Mouse (Mus musculus) bone marrow macrophage, adult 2 months (primary cell): Measurements from ENCODE around the gene Ssx2ip. TPM values are rescaled to one million over a fixed set of nuclear protein-coding genes. Genes with fewer than 3 reads are reported as not detected.

Experiments used
- H3K27ac ChIP-seq: 2 replicates; pipeline ENCODE4 v1.5.1; 2012; ENCODE audit warnings: low read depth, low read length; ENCODE audit not compliant: insufficient read depth
- H3K4me1 ChIP-seq: 2 replicates; pipeline ENCODE4 v1.6.1; 2012; ENCODE audit warnings: low read length; ENCODE audit not compliant: control insufficient read depth, insufficient read depth
- H3K4me3 ChIP-seq: 2 replicates; pipeline ENCODE4 v1.5.1; 2012; ENCODE audit warnings: mild to moderate bottlenecking, low read length, moderate library complexity; ENCODE audit not compliant: insufficient read depth
- CTCF ChIP-seq: IDR thresholded peaks from 2 replicates; pipeline ENCODE4 v1.5.1; 2012; ENCODE audit warnings: low read depth, mild to moderate bottlenecking, low read length, moderate library complexity
- POLR2A ChIP-seq: IDR thresholded peaks from 2 replicates; pipeline ENCODE4 v1.6.1; 2012; ENCODE audit warnings: mild to moderate bottlenecking, low read depth, low read length, borderline replicate concordance
- polyA plus RNA-seq: library from polyadenylated mRNA; stranded (reverse); fragments of >200 nt; gene quantifications from 2 replicates; pipeline ENCODE4 v1.2.4, GENCODE M21; 2012; ENCODE audit not compliant: missing spikeins, insufficient read depth, insufficient read length

Gene Ssx2ip
- polyA plus RNA-seq, 1 experiment = 6.9 TPM

DNA sequence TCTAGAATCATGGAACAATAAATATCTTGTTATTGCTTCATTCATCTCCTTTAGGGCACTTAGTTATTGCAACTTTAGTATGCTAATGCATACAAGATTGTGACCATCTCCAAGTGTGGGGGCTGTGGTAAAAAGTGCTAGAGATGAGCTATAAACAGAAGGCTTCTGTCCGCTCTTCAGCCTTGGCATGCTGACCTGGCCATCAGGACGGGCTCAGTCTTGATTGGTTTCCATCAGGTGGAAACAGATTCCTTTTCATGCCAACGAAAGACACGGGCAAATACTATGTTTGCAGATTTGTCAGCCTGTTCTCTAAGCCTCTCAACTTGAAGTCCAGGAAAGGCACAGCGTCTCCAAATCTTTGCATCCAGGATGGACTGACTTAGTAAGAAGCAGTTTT, 42.7 kb downstream of the Ssx2ip start:
- H3K4me3 ChIP-seq = no peak overlapping the region

DNA sequence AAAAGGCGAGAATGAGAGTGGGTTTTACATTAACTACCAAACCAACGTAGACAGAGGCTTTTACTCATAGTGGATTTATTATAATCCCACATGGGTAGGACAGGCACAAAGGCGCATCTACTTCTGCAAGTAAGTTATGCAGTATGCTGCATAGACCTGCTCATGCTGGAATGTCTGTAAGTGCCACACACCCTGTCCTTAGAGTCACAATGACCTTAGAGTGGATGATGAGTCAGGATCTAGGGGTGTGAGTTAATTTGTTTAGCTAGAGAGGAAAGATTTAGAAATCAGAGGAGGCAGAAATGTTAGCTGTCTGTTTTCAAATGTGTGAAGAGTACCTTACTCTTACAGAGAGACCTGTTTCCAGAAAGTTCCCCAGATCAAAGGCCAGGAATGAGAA, 43.2 kb downstream of the Ssx2ip start:
- H3K4me3 ChIP-seq = no peak overlapping the region
- peaks cover 25% of the 10 kb centered on the region for H3K4me1 ChIP-seq
- no peak overlapping the region for H3K27ac ChIP-seq
- no peak for TF ChIP-seq CTCF
- no peak for TF ChIP-seq POLR2A

More for the DNA sequence above, 42.7 kb downstream of the Ssx2ip start:
- TF ChIP-seq POLR2A (no peak), CTCF (no peak)
- Histone ChIP-seq H3K27ac (no peak overlapping the region), H3K4me1 (peaks cover 25% of the 10 kb centered on the region)

DNA sequence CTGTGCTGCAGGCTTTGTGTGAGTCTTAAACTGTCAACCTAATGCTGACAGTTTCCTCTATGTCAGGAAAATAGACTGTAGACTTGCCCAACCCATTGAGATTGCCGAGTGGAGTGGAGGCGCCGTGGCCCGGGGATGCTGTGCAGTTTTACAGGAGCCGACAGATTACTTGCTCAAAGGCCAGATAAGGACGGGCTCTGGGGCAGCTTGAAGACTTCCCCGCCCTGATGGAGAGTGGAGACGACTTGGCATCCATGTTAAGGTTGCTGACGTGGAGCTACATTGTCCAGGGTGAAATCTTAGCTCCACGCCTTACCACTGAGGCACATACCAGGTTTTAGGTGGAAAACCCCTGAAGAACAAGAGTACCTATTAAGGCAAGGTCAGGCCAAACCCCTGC, 43.9 kb downstream of the Ssx2ip start:
- TF ChIP-seq CTCF (no peak), POLR2A (no peak)
- Histone ChIP-seq H3K27ac (no peak overlapping the region), H3K4me1 (peaks cover 25% of the 10 kb centered on the region), H3K4me3 (no peak overlapping the region)

DNA sequence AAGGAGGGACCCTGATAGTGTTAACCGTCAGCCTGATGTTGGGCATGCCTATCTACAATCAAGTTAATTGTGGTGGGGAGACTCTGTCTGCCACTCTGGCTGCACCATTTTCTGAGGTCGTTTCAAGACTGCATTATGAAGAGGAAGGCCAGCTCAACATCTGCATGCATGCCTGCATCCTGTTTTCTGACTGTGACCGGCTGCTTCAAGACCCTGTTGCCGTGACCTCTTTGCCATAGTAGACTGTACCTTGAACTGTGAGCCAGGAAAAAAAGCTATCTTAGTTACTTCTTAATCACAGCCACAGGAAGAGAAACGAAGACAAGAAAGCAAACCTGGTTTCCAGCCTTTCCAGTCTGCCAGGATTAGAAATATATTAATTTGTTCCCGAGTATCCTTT, 44.5 kb downstream of the Ssx2ip start:
- Histone ChIP-seq H3K27ac (no peak overlapping the region), H3K4me3 (no peak overlapping the region), H3K4me1 (peaks cover 25% of the 10 kb centered on the region)
- TF ChIP-seq CTCF = no peak
- no peak for TF ChIP-seq POLR2A

DNA sequence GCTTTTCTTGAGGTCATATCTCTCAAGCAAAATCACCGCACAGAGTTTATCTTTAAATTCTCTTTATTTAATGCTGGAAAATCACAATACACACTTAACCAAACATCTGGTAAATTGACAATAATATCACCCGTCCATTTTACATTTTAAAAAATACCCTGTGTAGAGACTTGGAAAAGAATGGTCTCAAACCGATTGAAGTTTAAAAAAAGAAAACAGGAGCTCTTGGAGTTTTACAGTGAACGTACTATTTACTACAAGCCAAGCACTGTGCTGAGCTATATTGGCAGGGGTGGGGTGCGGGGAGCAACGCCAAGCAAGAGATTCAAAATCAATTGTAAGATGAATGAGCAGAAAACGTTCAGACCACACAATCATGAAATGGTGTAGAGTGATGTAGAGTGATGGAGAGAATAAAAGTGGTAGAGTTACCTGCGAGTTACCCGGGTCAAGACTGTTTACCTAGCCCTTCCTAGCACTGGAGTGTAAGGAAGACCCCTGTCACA, 45.4 kb downstream of the Ssx2ip start, which contains the start of gene Ctbs:
Ctbs (plus strand) TSS at position 51 of the 506 bp plus-strand sequence.
- Histone ChIP-seq H3K4me1 (peaks cover 22% of the 10 kb centered on the region), H3K27ac (peak within 1 kb of the TSS; percentile 95), H3K4me3 (peak within 1 kb of the TSS; percentile 85)
- TF ChIP-seq CTCF (no peak), POLR2A (no peak)

DNA sequence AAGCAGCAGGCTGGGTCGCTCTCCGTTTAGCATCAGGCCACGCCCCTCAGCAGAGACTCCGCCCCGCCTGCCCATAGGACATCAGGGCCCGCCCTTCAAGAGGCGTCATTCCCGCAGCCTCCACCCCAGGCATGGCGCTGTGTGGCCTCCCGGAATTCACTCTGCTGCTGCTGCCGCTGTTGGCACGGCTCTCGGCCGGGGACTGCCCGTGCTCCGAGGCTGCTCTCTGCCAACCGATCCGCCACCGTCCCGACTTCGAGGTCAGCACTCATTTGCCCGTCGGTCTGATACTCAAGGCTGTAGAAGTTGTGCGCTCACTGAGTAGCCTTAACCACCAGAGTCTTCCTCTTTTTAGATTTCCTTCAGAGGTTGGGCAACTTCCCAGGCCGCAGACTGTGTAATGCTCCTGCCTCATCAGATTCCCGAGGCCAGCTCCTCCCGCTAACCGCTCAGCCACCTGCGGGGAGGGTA, 46.0 kb downstream of the Ssx2ip start:
- Histone ChIP-seq H3K4me3 (peak overlapping the region; percentile 85), H3K27ac (peak overlapping the region; percentile 95), H3K4me1 (peaks cover 22% of the 10 kb centered on the region)
- peak; percentile 64; the same call in 1 of the 2 replicates for TF ChIP-seq POLR2A
- no peak for TF ChIP-seq CTCF

DNA sequence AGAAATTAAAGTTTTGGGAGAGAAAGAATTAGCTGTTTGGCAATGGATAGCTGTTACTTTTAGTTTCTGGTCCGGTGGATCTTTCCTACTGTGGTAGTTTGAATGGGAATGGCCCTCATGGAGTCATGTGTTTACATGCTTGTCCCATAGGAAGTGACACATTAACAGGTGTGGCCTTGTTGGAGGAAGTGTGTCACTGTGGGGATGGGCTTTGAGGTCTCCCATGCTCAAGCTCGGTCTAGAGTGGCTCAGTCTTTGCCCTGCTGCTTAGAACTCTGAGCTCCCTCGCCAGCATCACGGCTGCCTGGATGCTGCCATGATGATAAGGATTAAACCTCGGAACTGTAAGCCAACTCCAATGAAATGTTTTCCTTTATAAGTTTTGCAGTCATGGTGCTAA, 46.9 kb downstream of the Ssx2ip start:
- Histone ChIP-seq H3K4me3 (0 out of 2 replicates have a peak overlapping the region, but pooled peaks have one; percentile 0), H3K27ac (no peak overlapping the region), H3K4me1 (peaks cover 16% of the 10 kb centered on the region)
- TF ChIP-seq POLR2A (no peak), CTCF (no peak)

DNA sequence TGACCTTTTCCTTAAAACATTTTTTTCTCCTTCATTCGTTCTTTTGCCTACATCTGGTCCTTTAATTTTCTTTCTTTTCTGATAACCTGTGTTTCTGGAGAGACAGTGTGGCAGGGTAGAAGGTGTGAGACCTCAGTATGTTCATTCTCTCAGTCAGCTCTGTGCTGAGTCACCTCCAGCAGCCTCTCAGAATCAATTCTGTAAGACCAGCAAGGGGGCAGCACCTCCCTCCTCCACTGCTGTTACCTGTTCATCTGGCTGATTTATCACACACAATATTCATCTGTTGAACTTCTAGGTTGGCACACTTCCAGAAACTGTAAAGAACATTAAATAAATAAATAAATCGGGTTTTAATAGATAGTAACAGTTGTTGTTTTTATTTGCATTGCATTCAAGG, 58.5 kb downstream of the Ssx2ip start:
- H3K4me1 ChIP-seq = no peaks in the 10 kb centered on the region
- TF ChIP-seq POLR2A (no peak), CTCF (no peak)
- H3K27ac ChIP-seq = no peak overlapping the region
- H3K4me3 ChIP-seq = no peak overlapping the region

DNA sequence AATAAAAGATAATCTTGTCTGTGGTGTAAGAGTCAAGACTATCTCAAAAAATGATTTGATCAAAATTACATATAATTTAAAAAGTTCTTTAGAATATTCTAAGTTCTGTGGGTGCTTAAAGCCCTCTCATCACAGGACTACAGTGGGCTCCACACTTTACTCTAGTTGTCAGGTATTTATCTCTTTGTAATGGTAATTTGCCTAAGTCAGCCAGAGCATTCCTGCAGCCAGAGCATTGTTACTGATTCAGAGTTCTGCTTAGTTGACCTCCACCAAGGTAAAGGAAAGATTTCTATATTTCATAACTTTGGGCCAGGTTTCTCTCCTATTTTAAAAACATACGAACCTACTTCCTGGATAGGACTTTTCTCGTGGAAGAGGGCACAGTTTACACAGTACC, 64.8 kb downstream of the Ssx2ip start:
- no peak for TF ChIP-seq POLR2A
- no peak for TF ChIP-seq CTCF
- H3K27ac ChIP-seq = no peak overlapping the region
- H3K4me3 ChIP-seq = no peak overlapping the region
- no peaks in the 10 kb centered on the region for H3K4me1 ChIP-seq

DNA sequence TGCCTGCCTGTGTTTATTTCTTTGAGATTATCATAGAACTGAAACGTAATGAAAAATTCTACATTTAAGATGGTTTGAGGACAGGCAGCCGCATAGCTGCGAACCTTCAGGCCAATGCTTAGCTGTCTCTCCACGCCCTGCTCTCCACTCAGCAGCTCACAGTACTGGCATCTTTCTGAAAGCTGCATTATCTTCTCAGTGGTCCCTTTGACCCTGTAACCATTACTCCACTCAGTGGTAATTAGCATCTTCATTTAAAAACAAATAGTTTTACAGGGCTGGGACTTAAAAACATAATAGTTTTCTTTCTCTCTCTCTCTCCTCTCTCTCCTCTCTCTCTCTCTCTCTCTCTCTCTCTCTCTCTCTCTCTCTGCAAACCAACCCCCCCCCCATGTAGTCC, 68.2 kb downstream of the Ssx2ip start:
- H3K4me3 ChIP-seq = no peak overlapping the region
- no peak overlapping the region for H3K27ac ChIP-seq
- TF ChIP-seq CTCF (no peak), POLR2A (no peak)
- H3K4me1 ChIP-seq = no peaks in the 10 kb centered on the region
